Comparison of ENCODE assay signal across 15 mouse cellular contexts in genomic region chr9:122178427-122178826, GRCm38 (mm10).
DNase-seq lines count a peak whose midpoint lies in the region; ATAC-seq lines count a peak whose summit lies in the region.
"Had no signal": no experiment of that assay in that cellular context is flagged by ENCODE, and none has a peak within 500 bp of the region (broad histone marks: within the 10 kb centered on the region; RNA-seq: fewer than 3 reads in every experiment).

No protein-coding gene starts in this region.

- no peak for ATAC-seq in heart, embryonic 12.5 days (ENCODE audit: insufficient number of reproducible peaks, low FRiP score)
- peak; percentile 68; the same call in 1 of the 2 replicates for ATAC-seq in limb, embryonic 13.5 days (ENCODE audit: low FRiP score, low read depth)
- no peak for ATAC-seq in intestine, embryonic 16.5 days
- no peak for ATAC-seq in midbrain, embryonic 11.5 days (ENCODE audit: low FRiP score)
- ATAC-seq: forebrain, embryonic 15.5 days had no signal

- no peak for DNase-seq in heart, adult 9 months (ENCODE audit: low spot score in 2 of 2)
- DNase-seq in limb, embryonic 10.5 days (ENCODE audit: low spot score) = no peak
- no peak for DNase-seq in forebrain, embryonic 10.5 days (ENCODE audit: extremely low spot score, low spot score)
- no peak for DNase-seq in midbrain, embryonic 11.5 days (ENCODE audit: low spot score, missing footprints)
- DNase-seq: cerebellum, postnatal 25 days; gastrocnemius, postnatal 10 days; lung, postnatal 4 days; thymus, postnatal 14 days had no signal

- H3K9me3 ChIP-seq in heart, embryonic 12.5 days (replicated peaks) = no peaks in the 10 kb centered on the region
- H3K9me3 ChIP-seq in limb, embryonic 13.5 days = no peaks in the 10 kb centered on the region
- H3K9me3 ChIP-seq in limb, embryonic 10.5 days (replicated peaks) = no peaks in the 10 kb centered on the region
- no peaks in the 10 kb centered on the region for H3K9me3 ChIP-seq in intestine, embryonic 16.5 days (ENCODE audit: control insufficient read depth, low read length)
- no peaks in the 10 kb centered on the region for H3K9me3 ChIP-seq in forebrain, embryonic 10.5 days
- no peaks in the 10 kb centered on the region for H3K9me3 ChIP-seq in midbrain, embryonic 11.5 days (ENCODE audit: control insufficient read depth, low read length)
- H3K9me3 ChIP-seq: embryonic facial prominence, embryonic 13.5 days; forebrain, embryonic 15.5 days had no signal

- 44% methylated on average over 4 of the region's 4 CpGs for WGBS in heart, embryonic 12.5 days
- 52% methylated on average over 4 of the region's 4 CpGs for WGBS in limb, embryonic 13.5 days
- 82% methylated on average over 4 of the region's 4 CpGs for WGBS in limb, embryonic 10.5 days
- 52% methylated on average over 4 of the region's 4 CpGs for WGBS in intestine, embryonic 16.5 days
- WGBS in forebrain, embryonic 10.5 days = 82% methylated on average over 4 of the region's 4 CpGs
- WGBS in midbrain, embryonic 11.5 days = 65% methylated on average over 4 of the region's 4 CpGs

- no peaks in the 10 kb centered on the region for H3K27me3 ChIP-seq in heart, embryonic 12.5 days (replicated peaks)
- no peaks in the 10 kb centered on the region for H3K27me3 ChIP-seq in limb, embryonic 13.5 days
- no peaks in the 10 kb centered on the region for H3K27me3 ChIP-seq in limb, embryonic 10.5 days (ENCODE audit: low read depth, poor library complexity, severe bottlenecking)
- no peaks in the 10 kb centered on the region for H3K27me3 ChIP-seq in intestine, embryonic 16.5 days (replicated peaks; ENCODE audit: control insufficient read depth, insufficient read depth, low read length)
- H3K27me3 ChIP-seq in forebrain, embryonic 10.5 days (ENCODE audit: poor library complexity, severe bottlenecking) = no peaks in the 10 kb centered on the region
- H3K27me3 ChIP-seq in midbrain, embryonic 11.5 days (ENCODE audit: control insufficient read depth, insufficient read depth, low read length) = no peaks in the 10 kb centered on the region
- H3K27me3 ChIP-seq: embryonic facial prominence, embryonic 13.5 days; forebrain, embryonic 15.5 days had no signal

- H3K4me2 ChIP-seq in heart, embryonic 12.5 days = no peak overlapping the region
- no peak overlapping the region for H3K4me2 ChIP-seq in limb, embryonic 13.5 days (replicated peaks)
- no peak overlapping the region for H3K4me2 ChIP-seq in intestine, embryonic 16.5 days (ENCODE audit: low read depth, low read length)
- H3K4me2 ChIP-seq in midbrain, embryonic 11.5 days = no peak overlapping the region
- H3K4me2 ChIP-seq: embryonic facial prominence, embryonic 13.5 days; forebrain, embryonic 15.5 days; hindbrain, embryonic 14.5 days had no signal

- 0 out of 2 replicates have a peak overlapping the region, but pooled peaks have one; percentile 4 for H3K27ac ChIP-seq in heart, embryonic 12.5 days (ENCODE audit: poor library complexity, severe bottlenecking)
- peak overlapping the region; percentile 2; the same call in 1 of the 2 replicates for H3K27ac ChIP-seq in limb, embryonic 13.5 days
- no peak overlapping the region for H3K27ac ChIP-seq in limb, embryonic 10.5 days
- 0 out of 2 replicates have a peak overlapping the region, but pooled peaks have one; percentile 12 for H3K27ac ChIP-seq in intestine, embryonic 16.5 days (ENCODE audit: low read length)
- no peak overlapping the region for H3K27ac ChIP-seq in forebrain, embryonic 10.5 days
- no peak overlapping the region for H3K27ac ChIP-seq in midbrain, embryonic 11.5 days (ENCODE audit: low read depth, low read length)
- H3K27ac ChIP-seq: embryonic facial prominence, embryonic 13.5 days; forebrain, embryonic 15.5 days; hindbrain, embryonic 14.5 days; liver, embryonic 14.5 days had no signal

- H3K9ac ChIP-seq in heart, embryonic 12.5 days = no peak overlapping the region
- H3K9ac ChIP-seq in limb, embryonic 13.5 days = no peak overlapping the region
- H3K9ac ChIP-seq in intestine, embryonic 16.5 days (ENCODE audit: low read depth, low read length) = no peak overlapping the region
- no peak overlapping the region for H3K9ac ChIP-seq in midbrain, embryonic 11.5 days (ENCODE audit: low read length)
- H3K9ac ChIP-seq: embryonic facial prominence, embryonic 13.5 days; forebrain, embryonic 15.5 days; hindbrain, embryonic 14.5 days; liver, embryonic 14.5 days had no signal

- peaks cover 27% of the 10 kb centered on the region for H3K4me1 ChIP-seq in heart, embryonic 12.5 days (replicated peaks)
- H3K4me1 ChIP-seq in limb, embryonic 13.5 days = peaks cover 30% of the 10 kb centered on the region
- H3K4me1 ChIP-seq in limb, embryonic 10.5 days = peaks cover 5% of the 10 kb centered on the region; the same call in 1 of the 2 replicates
- H3K4me1 ChIP-seq in intestine, embryonic 16.5 days (ENCODE audit: control insufficient read depth, insufficient read depth, low read length) = peaks cover 5% of the 10 kb centered on the region; the same call in 1 of the 2 replicates
- H3K4me1 ChIP-seq in forebrain, embryonic 10.5 days = peaks cover 9% of the 10 kb centered on the region
- H3K4me1 ChIP-seq in midbrain, embryonic 11.5 days (ENCODE audit: control insufficient read depth, insufficient read depth, low read length) = no peaks in the 10 kb centered on the region

- peaks cover 14% of the 10 kb centered on the region; the same call in 1 of the 2 replicates for H3K36me3 ChIP-seq in heart, embryonic 12.5 days
- H3K36me3 ChIP-seq in limb, embryonic 13.5 days = peaks cover 20% of the 10 kb centered on the region
- H3K36me3 ChIP-seq in limb, embryonic 10.5 days = no peaks in the 10 kb centered on the region
- H3K36me3 ChIP-seq in intestine, embryonic 16.5 days (ENCODE audit: control insufficient read depth, insufficient read depth, low read length) = no peaks in the 10 kb centered on the region
- H3K36me3 ChIP-seq in forebrain, embryonic 10.5 days (replicated peaks) = peaks cover 3% of the 10 kb centered on the region; the same call in 1 of the 2 replicates
- no peaks in the 10 kb centered on the region for H3K36me3 ChIP-seq in midbrain, embryonic 11.5 days (ENCODE audit: control insufficient read depth, insufficient read depth, low read length)
- H3K36me3 ChIP-seq: forebrain, embryonic 15.5 days had no signal

- H3K4me3 ChIP-seq in heart, embryonic 12.5 days = no peak overlapping the region
- no peak overlapping the region for H3K4me3 ChIP-seq in limb, embryonic 13.5 days
- no peak overlapping the region for H3K4me3 ChIP-seq in limb, embryonic 10.5 days
- no peak overlapping the region for H3K4me3 ChIP-seq in intestine, embryonic 16.5 days (ENCODE audit: low read length)
- H3K4me3 ChIP-seq in forebrain, embryonic 10.5 days = no peak overlapping the region
- H3K4me3 ChIP-seq in midbrain, embryonic 11.5 days (ENCODE audit: low read depth, low read length) = no peak overlapping the region
- H3K4me3 ChIP-seq: embryonic facial prominence, embryonic 13.5 days; forebrain, embryonic 15.5 days had no signal

Comparison
In these comparisons a context has a peak if more than half of its experiments do, and no peak if none do; other contexts are left out.
1. H3K27ac ChIP-seq: peak in heart, embryonic 12.5 days (single experiment), limb, embryonic 13.5 days (single experiment) and intestine, embryonic 16.5 days (single experiment); none in limb, embryonic 10.5 days (single experiment), forebrain, embryonic 10.5 days (single experiment) and midbrain, embryonic 11.5 days (single experiment).